Mouse (Mus musculus): ENCODE measurements around the gene D11Wsu47e. TPM values are rescaled to one million over a fixed set of nuclear protein-coding genes. Genes with fewer than 3 reads are reported as not detected.

D11Wsu47e gene
- polyA plus RNA-seq, 1 experiment, result 8.0 TPM

GRCm38 (mm10) chr11:113651206-113651906, 32.9 kb upstream of the D11Wsu47e start:
- WGBS, result 64% methylated on average over 22 of the region's 22 CpGs
- H3K4me3 ChIP-seq (replicated peaks; ENCODE audit: control insufficient read depth, low read depth, low read length), result peak overlapping the region; percentile 37
- H3K27ac ChIP-seq (ENCODE audit: control insufficient read depth, insufficient read depth, low read depth, low read length, poor library complexity), result peak overlapping the region; percentile 69

GRCm38 (mm10) chr11:113651907-113652273, 32.3 kb upstream of the D11Wsu47e start:
- 67% methylated on average over 8 of the region's 8 CpGs for WGBS
- Histone ChIP-seq H3K4me1 (ENCODE audit: control insufficient read depth, insufficient read depth, low read length) (peaks cover 3% of the 10 kb centered on the region; the same call in 1 of the 2 replicates), H3K27ac (ENCODE audit: control insufficient read depth, insufficient read depth, low read depth, low read length, poor library complexity) (peak overlapping the region; percentile 3; the same call in 1 of the 2 replicates), H3K4me3 (replicated peaks; ENCODE audit: control insufficient read depth, low read depth, low read length) (no peak overlapping the region)
- TF ChIP-seq CTCF (IDR thresholded peaks at IDR 0.05; ENCODE audit: control insufficient read depth, insufficient read depth, low read length) (no peak), POLR2A (IDR thresholded peaks at IDR 0.05; ENCODE audit: borderline replicate concordance, control insufficient read depth, low read depth, low read length) (no peak)

More at GRCm38 (mm10) chr11:113651206-113651906, 32.9 kb upstream of the D11Wsu47e start:
- TF ChIP-seq CTCF (IDR thresholded peaks at IDR 0.05; ENCODE audit: control insufficient read depth, insufficient read depth, low read length) (no peak), POLR2A (IDR thresholded peaks at IDR 0.05; ENCODE audit: borderline replicate concordance, control insufficient read depth, low read depth, low read length) (no peak)
- H3K4me1 ChIP-seq (ENCODE audit: control insufficient read depth, insufficient read depth, low read length), result peaks cover 3% of the 10 kb centered on the region; the same call in 1 of the 2 replicates

GRCm38 (mm10) chr11:113652516-113652915, 31.7 kb upstream of the D11Wsu47e start:
- no peak overlapping the region for H3K4me3 ChIP-seq (replicated peaks; ENCODE audit: control insufficient read depth, low read depth, low read length)
- WGBS, result 96% methylated on average over 6 of the region's 6 CpGs
- TF ChIP-seq POLR2A (IDR thresholded peaks at IDR 0.05; ENCODE audit: borderline replicate concordance, control insufficient read depth, low read depth, low read length) (no peak), CTCF (IDR thresholded peaks at IDR 0.05; ENCODE audit: control insufficient read depth, insufficient read depth, low read length) (no peak)
- H3K4me1 ChIP-seq (ENCODE audit: control insufficient read depth, insufficient read depth, low read length), result peaks cover 3% of the 10 kb centered on the region; the same call in 1 of the 2 replicates
- no peak overlapping the region for H3K27ac ChIP-seq (ENCODE audit: control insufficient read depth, insufficient read depth, low read depth, low read length, poor library complexity)

GRCm38 (mm10) chr11:113654105-113654504, 30.1 kb upstream of the D11Wsu47e start:
- WGBS, result 95% methylated on average over 15 of the region's 15 CpGs
- TF ChIP-seq POLR2A (IDR thresholded peaks at IDR 0.05; ENCODE audit: borderline replicate concordance, control insufficient read depth, low read depth, low read length), result no peak
- TF ChIP-seq CTCF (IDR thresholded peaks at IDR 0.05; ENCODE audit: control insufficient read depth, insufficient read depth, low read length), result no peak
- H3K4me3 ChIP-seq (replicated peaks; ENCODE audit: control insufficient read depth, low read depth, low read length), result no peak overlapping the region
- H3K27ac ChIP-seq (ENCODE audit: control insufficient read depth, insufficient read depth, low read depth, low read length, poor library complexity), result no peak overlapping the region
- H3K4me1 ChIP-seq (ENCODE audit: control insufficient read depth, insufficient read depth, low read length), result peaks cover 2% of the 10 kb centered on the region; the same call in 1 of the 2 replicates

DNA sequence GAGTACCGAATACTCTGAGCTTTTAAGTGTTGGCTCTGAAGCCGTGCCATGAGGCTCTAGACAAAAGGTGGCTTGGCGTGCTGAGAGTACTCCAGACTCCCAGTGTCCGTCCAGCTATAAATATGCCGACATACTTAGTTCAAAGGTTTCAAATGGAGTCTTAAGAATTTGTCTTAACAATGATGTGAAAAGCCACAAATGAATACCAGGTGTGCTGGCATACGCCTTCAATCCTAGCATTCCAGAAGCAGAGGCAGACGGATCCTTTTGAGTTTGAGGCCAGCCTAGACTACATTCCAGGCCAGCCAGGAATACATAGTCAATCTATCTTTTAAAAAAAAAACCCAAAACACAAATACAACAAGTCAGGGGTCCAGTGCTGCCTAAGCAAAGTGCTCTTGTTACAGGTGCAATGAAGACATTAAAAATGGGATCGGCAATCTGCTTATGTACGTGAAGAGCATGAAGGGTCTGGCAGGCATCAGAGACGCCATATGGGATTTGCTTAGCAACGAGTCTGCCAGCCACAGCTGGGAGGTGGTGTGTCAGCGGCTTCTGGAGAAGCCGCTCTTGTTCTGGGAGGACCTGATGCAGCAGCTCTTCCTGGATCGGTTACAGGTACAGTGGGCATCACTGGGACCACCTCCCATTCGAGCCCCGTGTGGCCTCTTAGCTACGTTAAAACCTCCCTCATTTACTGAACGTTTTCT, 29.5 kb upstream of the D11Wsu47e start:
- H3K27ac ChIP-seq (ENCODE audit: control insufficient read depth, insufficient read depth, low read depth, low read length, poor library complexity), result no peak overlapping the region
- TF ChIP-seq CTCF (IDR thresholded peaks at IDR 0.05; ENCODE audit: control insufficient read depth, insufficient read depth, low read length), result no peak
- TF ChIP-seq POLR2A (IDR thresholded peaks at IDR 0.05; ENCODE audit: borderline replicate concordance, control insufficient read depth, low read depth, low read length), result no peak
- no peak overlapping the region for H3K4me3 ChIP-seq (replicated peaks; ENCODE audit: control insufficient read depth, low read depth, low read length)
- H3K4me1 ChIP-seq (ENCODE audit: control insufficient read depth, insufficient read depth, low read length), result peaks cover 2% of the 10 kb centered on the region; the same call in 1 of the 2 replicates
- WGBS, result 92% methylated on average over 18 of the region's 18 CpGs

GRCm38 (mm10) chr11:113656511-113656932, 27.7 kb upstream of the D11Wsu47e start:
- 92% methylated on average over 8 of the region's 8 CpGs for WGBS

GRCm38 (mm10) chr11:113657221-113657620, 27.0 kb upstream of the D11Wsu47e start:
- Histone ChIP-seq H3K4me1 (ENCODE audit: control insufficient read depth, insufficient read depth, low read length) (no peaks in the 10 kb centered on the region), H3K27ac (ENCODE audit: control insufficient read depth, insufficient read depth, low read depth, low read length, poor library complexity) (no peak overlapping the region), H3K4me3 (replicated peaks; ENCODE audit: control insufficient read depth, low read depth, low read length) (no peak overlapping the region)
- TF ChIP-seq CTCF (IDR thresholded peaks at IDR 0.05; ENCODE audit: control insufficient read depth, insufficient read depth, low read length) (no peak), POLR2A (IDR thresholded peaks at IDR 0.05; ENCODE audit: borderline replicate concordance, control insufficient read depth, low read depth, low read length) (no peak)
- whole genome bisulfite sequencing, result 70% methylated on average over 4 of the region's 4 CpGs

More at GRCm38 (mm10) chr11:113656511-113656932, 27.7 kb upstream of the D11Wsu47e start:
- Histone ChIP-seq H3K4me3 (replicated peaks; ENCODE audit: control insufficient read depth, low read depth, low read length) (no peak overlapping the region), H3K4me1 (ENCODE audit: control insufficient read depth, insufficient read depth, low read length) (no peaks in the 10 kb centered on the region), H3K27ac (ENCODE audit: control insufficient read depth, insufficient read depth, low read depth, low read length, poor library complexity) (no peak overlapping the region)
- no peak for TF ChIP-seq CTCF (IDR thresholded peaks at IDR 0.05; ENCODE audit: control insufficient read depth, insufficient read depth, low read length)
- no peak for TF ChIP-seq POLR2A (IDR thresholded peaks at IDR 0.05; ENCODE audit: borderline replicate concordance, control insufficient read depth, low read depth, low read length)

DNA sequence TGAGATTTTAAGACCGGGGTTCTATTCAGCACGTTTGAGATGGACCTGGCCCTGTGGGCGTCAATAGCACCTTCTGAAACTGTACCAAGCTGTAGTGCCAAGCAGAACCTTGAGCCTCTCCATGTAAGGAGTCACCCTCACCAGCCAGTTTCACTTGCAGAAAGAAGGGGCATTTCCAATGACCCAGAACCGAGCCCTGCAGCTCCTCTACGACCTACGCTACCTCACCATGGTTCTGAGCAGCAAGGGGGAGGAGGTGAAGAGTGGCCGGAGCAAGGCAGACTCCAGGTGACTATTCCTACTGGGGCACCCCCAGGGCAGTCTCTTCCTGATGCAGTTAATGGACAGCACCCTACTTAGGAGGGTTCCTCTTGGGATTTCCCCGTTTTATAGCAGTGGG, 25.9 kb upstream of the D11Wsu47e start:
- H3K4me1 ChIP-seq (ENCODE audit: control insufficient read depth, insufficient read depth, low read length), result no peaks in the 10 kb centered on the region
- no peak overlapping the region for H3K27ac ChIP-seq (ENCODE audit: control insufficient read depth, insufficient read depth, low read depth, low read length, poor library complexity)
- 85% methylated on average over 8 of the region's 8 CpGs for WGBS
- H3K4me3 ChIP-seq (replicated peaks; ENCODE audit: control insufficient read depth, low read depth, low read length), result no peak overlapping the region
- TF ChIP-seq CTCF (IDR thresholded peaks at IDR 0.05; ENCODE audit: control insufficient read depth, insufficient read depth, low read length) (no peak), POLR2A (IDR thresholded peaks at IDR 0.05; ENCODE audit: borderline replicate concordance, control insufficient read depth, low read depth, low read length) (no peak)
